Mouse (Mus musculus) erythroblast, embryonic 14.5 days (primary cell): ENCODE results near the gene Rcl1.

Source experiments
- GATA1 ChIP-seq: IDR thresholded peaks from 2 replicates; pipeline ENCODE4 v1.6.1; 2012; ENCODE audit warnings: low read length, inconsistent platforms, mixed read lengths
- TAL1 ChIP-seq: IDR thresholded peaks from 3 replicates; pipeline ENCODE4 v1.6.1; 2012; ENCODE audit warnings: low read length, inconsistent platforms, mixed read lengths

- TF ChIP-seq GATA1 (no peak), TAL1 (no peak)
Measured at GRCm38 (mm10) chr19:29116796-29117195, 15.6 kb downstream of the Rcl1 start.
